Mouse (Mus musculus) 3134 (cell line): ENCODE data around the gene Cadm4.
"Not testable (repeated sequence)": the region's sequence is repeated elsewhere in the genome, so short reads cannot be mapped to it uniquely, and the experiment has no call there.

Source experiments
- DNase-seq: peaks from one replicate; pipeline ENCODE4 v3.0.0-alpha.2; 2011; ENCODE audit warnings: low spot score; ENCODE audit not compliant: insufficient read length; ENCODE audit errors: extremely low read depth

Cadm4 gene

GRCm38 (mm10) chr7:24466835-24467234, 15.0 kb upstream of the Cadm4 start:
- no peak for DNase-seq

GRCm38 (mm10) chr7:24467886-24468285, 13.9 kb upstream of the Cadm4 start:
- no peak for DNase-seq

GRCm38 (mm10) chr7:24469126-24469525, 12.7 kb upstream of the Cadm4 start:
- no peak for DNase-seq

- DNase-seq = peak; percentile 78
Measured at GRCm38 (mm10) chr7:24470356-24470755, 11.5 kb upstream of the Cadm4 start.

- no peak for DNase-seq
Measured at GRCm38 (mm10) chr7:24472442-24472841, 9.4 kb upstream of the Cadm4 start.

- no peak for DNase-seq
Measured at GRCm38 (mm10) chr7:24472937-24473336, 8.9 kb upstream of the Cadm4 start.

- DNase-seq = no peak
Measured at GRCm38 (mm10) chr7:24473913-24474529, 7.8 kb upstream of the Cadm4 start.

- no peak for DNase-seq
Measured at GRCm38 (mm10) chr7:24474811-24475506, 6.9 kb upstream of the Cadm4 start.

- no peak for DNase-seq
Measured at GRCm38 (mm10) chr7:24476338-24476737, 5.5 kb upstream of the Cadm4 start.

- DNase-seq = no peak
Measured at GRCm38 (mm10) chr7:24476856-24477255, 5.0 kb upstream of the Cadm4 start.

GRCm38 (mm10) chr7:24478911-24479310, 2.9 kb upstream of the Cadm4 start:
- no peak for DNase-seq

GRCm38 (mm10) chr7:24479685-24480084, 2.1 kb upstream of the Cadm4 start:
- DNase-seq = no peak

GRCm38 (mm10) chr7:24480121-24480941, 1.5 kb upstream of the Cadm4 start:
- no peak for DNase-seq

GRCm38 (mm10) chr7:24480986-24481473, 793 bp upstream of the Cadm4 start:
- DNase-seq = no peak

- DNase-seq = no peak
Measured at GRCm38 (mm10) chr7:24482208-24483020, 591 bp downstream of the Cadm4 start.

- DNase-seq = not testable (repeated sequence)
Measured at GRCm38 (mm10) chr7:24483291-24483690, 1.5 kb downstream of the Cadm4 start.

GRCm38 (mm10) chr7:24485481-24485880, 3.7 kb downstream of the Cadm4 start:
- no peak for DNase-seq

- DNase-seq = no peak
Measured at GRCm38 (mm10) chr7:24486654-24487130, 4.9 kb downstream of the Cadm4 start.

- no peak for DNase-seq
Measured at GRCm38 (mm10) chr7:24487403-24487802, 5.6 kb downstream of the Cadm4 start.

GRCm38 (mm10) chr7:24488303-24488702, 6.5 kb downstream of the Cadm4 start:
- DNase-seq = no peak
